Mouse (Mus musculus): ENCODE results near the gene Zswim5. TPM values are rescaled to one million over a fixed set of nuclear protein-coding genes. Genes with fewer than 3 reads are reported as not detected.
"Not testable (repeated sequence)": the region's sequence is repeated elsewhere in the genome, so short reads cannot be mapped to it uniquely, and the experiment has no call there.

The Zswim5 gene
- total RNA-seq (2021), result 1 to 10 TPM; 3.0 to 3.2 TPM
- long read RNA-seq, experiment 1, partial matches to known transcripts, result 1 of 2 reads
- long read RNA-seq, experiment 1, other reads (novel, unspliced or antisense), result 1 of 2 reads
- long read RNA-seq, experiment 2, result 0 reads

GRCm38 (mm10) chr4:116876995-116877728 is at the start of gene Zswim5:
TSS of gene Zswim5 (plus strand) at chr4:116877376.
- DNase-seq, result peak; percentile 82

- DNase-seq, result peak; percentile 34
Measured at GRCm38 (mm10) chr4:116827819-116828218, 49.4 kb upstream of the Zswim5 start.

- no peak for DNase-seq
Measured at GRCm38 (mm10) chr4:116829364-116830069, 47.7 kb upstream of the Zswim5 start.

GRCm38 (mm10) chr4:116830070-116830368 is 47.2 kb upstream of the Zswim5 start:
- no peak for DNase-seq

- DNase-seq, result no peak
Measured at GRCm38 (mm10) chr4:116838999-116839398, 38.2 kb upstream of the Zswim5 start.

- DNase-seq, result not testable (repeated sequence)
Measured at GRCm38 (mm10) chr4:116840096-116840495, 37.1 kb upstream of the Zswim5 start.

GRCm38 (mm10) chr4:116840841-116841240 is 36.3 kb upstream of the Zswim5 start:
- no peak for DNase-seq

- no peak for DNase-seq
Measured at GRCm38 (mm10) chr4:116844324-116844723, 32.9 kb upstream of the Zswim5 start.

GRCm38 (mm10) chr4:116849901-116850300 is 27.3 kb upstream of the Zswim5 start:
- DNase-seq, result no peak

- DNase-seq, result no peak
Measured at GRCm38 (mm10) chr4:116854286-116854685, 22.9 kb upstream of the Zswim5 start.

- no peak for DNase-seq
Measured at GRCm38 (mm10) chr4:116857203-116857602, 20.0 kb upstream of the Zswim5 start.

- DNase-seq, result no peak
Measured at GRCm38 (mm10) chr4:116859711-116860110, 17.5 kb upstream of the Zswim5 start.

GRCm38 (mm10) chr4:116862023-116862422 is 15.2 kb upstream of the Zswim5 start:
- no peak for DNase-seq

- no peak for DNase-seq
Measured at GRCm38 (mm10) chr4:116869898-116870297, 7.3 kb upstream of the Zswim5 start.

GRCm38 (mm10) chr4:116874595-116874994 is 2.6 kb upstream of the Zswim5 start:
- DNase-seq, result no peak

- DNase-seq, result peak; percentile 40
Measured at GRCm38 (mm10) chr4:116876630-116876994, 564 bp upstream of the Zswim5 start.

GRCm38 (mm10) chr4:116877729-116878321 is 649 bp downstream of the Zswim5 start:
- peak; percentile 58 for DNase-seq

- peak; percentile 7 for DNase-seq
Measured at GRCm38 (mm10) chr4:116878491-116878890, 1.3 kb downstream of the Zswim5 start.

GRCm38 (mm10) chr4:116882679-116883078 is 5.5 kb downstream of the Zswim5 start:
- DNase-seq, result no peak

GRCm38 (mm10) chr4:116894200-116895080 is 17.3 kb downstream of the Zswim5 start:
- no peak for DNase-seq

GRCm38 (mm10) chr4:116910489-116911181 is 33.5 kb downstream of the Zswim5 start:
- DNase-seq, result no peak

GRCm38 (mm10) chr4:116911202-116911601 is 34.0 kb downstream of the Zswim5 start:
- DNase-seq, result no peak

Measured in adrenal gland, postnatal 10 days (tissue).